Mouse (Mus musculus) intestine, embryonic 16.5 days (tissue): ENCODE data around the gene Kcnj16. TPM values are rescaled to one million over a fixed set of nuclear protein-coding genes. Genes with fewer than 3 reads are reported as not detected.
A peak's percentile ranks its signal among the peaks of the same experiment; 100 is the strongest.

Source experiments
- ATAC-seq: fragments of 200-750 bp; cut with Nextera tagmentation; 2 replicates; pipeline ENCODE4 v1.8.0; 2017; ENCODE audit warnings: moderate TSS enrichment, moderate library complexity
- H3K27ac ChIP-seq: fragments of 300-500 bp; sonication (generic); 2 replicates; pipeline ENCODE4 v1.5.1; 2014; ENCODE audit warnings: mild to moderate bottlenecking, low read length
- H3K27me3 ChIP-seq: fragments of 300-500 bp; sonication (generic); replicated peaks from 2 replicates; pipeline ENCODE4 v1.6.1; 2014; ENCODE audit warnings: low read length, control low read depth, mixed read lengths; ENCODE audit not compliant: control insufficient read depth, insufficient read depth
- H3K36me3 ChIP-seq: fragments of 300-500 bp; sonication (generic); 2 replicates; pipeline ENCODE4 v1.6.1; 2014; ENCODE audit warnings: low read length, control low read depth; ENCODE audit not compliant: control insufficient read depth, insufficient read depth
- H3K4me1 ChIP-seq: fragments of 300-500 bp; sonication (generic); 2 replicates; pipeline ENCODE4 v1.6.1; 2014; ENCODE audit warnings: low read length, control low read depth, mixed read lengths; ENCODE audit not compliant: control insufficient read depth, insufficient read depth
- H3K4me2 ChIP-seq: fragments of 300-500 bp; sonication (generic); 2 replicates; pipeline ENCODE4 v1.6.1; 2014; ENCODE audit warnings: low read depth, low read length, control low read depth
- H3K4me3 ChIP-seq: fragments of 300-500 bp; sonication (generic); 2 replicates; pipeline ENCODE4 v1.5.1; 2014; ENCODE audit warnings: mild to moderate bottlenecking, low read length
- H3K9ac ChIP-seq: fragments of 300-500 bp; sonication (generic); 2 replicates; pipeline ENCODE4 v1.6.1; 2014; ENCODE audit warnings: low read depth, low read length
- H3K9me3 ChIP-seq: fragments of 300-500 bp; sonication (generic); 2 replicates; pipeline ENCODE4 v1.6.1; 2016; ENCODE audit warnings: low read length, control low read depth; ENCODE audit not compliant: control insufficient read depth
- WGBS: fragments of 180-500 bp; shearing (Covaris S2); extraction: QIAGEN DNeasy Blood & Tissue Kit; methylation state at CpG from one replicate; pipeline ENCODE4 v1.1.7; 2014; 5-methylcytosine and 5-hydroxymethylcytosine counted together
- polyA plus RNA-seq: library from polyadenylated mRNA; unstranded; fragments of >200 nt; fragmentation: Nextera tagmentation; extraction: Ambion mirVana; gene quantifications from 2 replicates; pipeline ENCODE4 v1.2.1, GENCODE M21; 2015

Kcnj16 gene
- 0.20 and 0.33 TPM in 2 replicates for polyA plus RNA-seq

DNA sequence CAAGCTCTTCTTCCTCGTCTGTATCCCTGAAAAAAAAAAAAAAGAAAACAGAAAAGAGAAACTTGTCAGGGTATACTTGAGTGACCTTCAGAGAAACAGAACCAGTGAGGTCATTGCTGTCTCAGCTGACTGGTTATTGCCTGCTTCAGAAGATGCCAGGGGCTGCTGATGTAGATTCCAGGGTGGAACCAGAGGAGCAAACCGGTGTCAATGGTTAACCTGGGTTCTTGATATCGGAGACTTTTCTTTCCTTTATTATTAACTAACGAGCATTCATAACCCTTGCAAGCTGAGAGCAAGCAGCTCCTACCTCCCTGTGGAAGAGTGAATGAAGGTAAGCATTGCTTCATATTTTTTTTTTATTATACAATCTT is at the start of gene Kcnj16:
Gene Kcnj16, plus strand, starts transcription at position 272 of the 374 bp plus-strand sequence.
- no peaks in the 10 kb centered on the region for H3K9me3 ChIP-seq

DNA sequence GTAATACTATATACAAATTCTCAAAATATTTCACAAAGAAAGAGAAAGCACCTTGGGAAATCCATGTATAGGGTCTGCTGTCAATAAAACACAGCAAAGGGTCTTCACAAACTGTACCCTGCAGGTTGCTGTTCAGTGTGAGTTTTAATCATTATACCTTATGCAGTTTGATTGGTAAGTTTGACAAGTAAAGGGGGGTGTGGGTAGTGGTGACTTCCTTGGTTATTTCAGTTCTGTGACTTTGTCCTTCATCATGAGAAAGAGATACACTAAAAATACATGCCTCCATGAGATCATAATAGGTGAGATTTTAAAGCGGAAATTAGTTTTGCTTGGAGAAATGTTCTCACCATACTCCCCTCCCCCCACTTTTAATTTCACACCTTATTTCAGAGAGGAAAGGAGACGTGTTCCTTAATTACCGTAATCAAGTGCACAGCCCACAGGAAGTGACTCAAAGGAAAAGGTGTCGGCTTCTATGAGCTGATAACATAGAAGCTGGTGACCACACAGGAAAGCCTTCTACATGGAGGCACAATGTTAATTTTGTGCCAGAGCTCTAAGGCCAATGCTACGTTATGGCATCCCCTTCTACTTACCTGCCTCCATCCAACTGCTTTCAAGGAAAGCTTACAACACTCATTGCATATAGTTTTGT is 48.9 kb upstream of the Kcnj16 start:
- Histone ChIP-seq H3K9ac (no peak overlapping the region), H3K4me3 (no peak overlapping the region), H3K36me3 (no peaks in the 10 kb centered on the region), H3K27me3 (no peaks in the 10 kb centered on the region), H3K4me2 (no peak overlapping the region), H3K4me1 (no peaks in the 10 kb centered on the region), H3K27ac (no peak overlapping the region), H3K9me3 (no peaks in the 10 kb centered on the region)
- no peak for ATAC-seq
- 72% methylated on average over 5 of the region's 5 CpGs for WGBS

More for the DNA sequence above, at the start of gene Kcnj16:
- Histone ChIP-seq H3K36me3 (no peaks in the 10 kb centered on the region), H3K27ac (no peak within 1 kb of the TSS), H3K4me3 (no peak within 1 kb of the TSS), H3K4me2 (no peak within 1 kb of the TSS), H3K9ac (no peak within 1 kb of the TSS), H3K27me3 (no peaks in the 10 kb centered on the region), H3K4me1 (no peaks in the 10 kb centered on the region)
- peak; percentile 93 for ATAC-seq
- 51% methylated on average over 4 of the region's 4 CpGs for WGBS

GRCm38 (mm10) chr11:110935699-110936098 is 32.1 kb upstream of the Kcnj16 start:
- WGBS: 50% methylated on average over 3 of the region's 3 CpGs
- no peak for ATAC-seq
- Histone ChIP-seq H3K4me3 (no peak overlapping the region), H3K9me3 (no peaks in the 10 kb centered on the region), H3K9ac (no peak overlapping the region), H3K27me3 (no peaks in the 10 kb centered on the region), H3K4me2 (no peak overlapping the region), H3K27ac (no peak overlapping the region), H3K4me1 (no peaks in the 10 kb centered on the region), H3K36me3 (no peaks in the 10 kb centered on the region)

- Histone ChIP-seq H3K36me3 (no peaks in the 10 kb centered on the region), H3K4me3 (0 out of 2 replicates have a peak overlapping the region, but pooled peaks have one; percentile 12), H3K27me3 (no peaks in the 10 kb centered on the region), H3K9ac (no peak overlapping the region), H3K4me2 (peak overlapping the region; percentile 39), H3K4me1 (peaks cover 4% of the 10 kb centered on the region; the same call in 1 of the 2 replicates), H3K9me3 (no peaks in the 10 kb centered on the region), H3K27ac (peak overlapping the region; percentile 73)
- WGBS: 13% methylated on average over 3 of the region's 3 CpGs
- ATAC-seq: peak; percentile 82
Observed at GRCm38 (mm10) chr11:110942280-110942679, 25.6 kb upstream of the Kcnj16 start.

GRCm38 (mm10) chr11:110942695-110943135 is 25.1 kb upstream of the Kcnj16 start:
- H3K27ac ChIP-seq: peak overlapping the region; percentile 73
- WGBS: 25% methylated on average over 6 of the region's 6 CpGs
- ATAC-seq: peak; percentile 97

GRCm38 (mm10) chr11:110956665-110957064 is 11.2 kb upstream of the Kcnj16 start:
- H3K36me3 ChIP-seq: no peaks in the 10 kb centered on the region
- no peak for ATAC-seq
- H3K27me3 ChIP-seq: no peaks in the 10 kb centered on the region
- no peak overlapping the region for H3K4me3 ChIP-seq
- no peak overlapping the region for H3K9ac ChIP-seq
- H3K4me1 ChIP-seq: no peaks in the 10 kb centered on the region
- no peaks in the 10 kb centered on the region for H3K9me3 ChIP-seq
- H3K27ac ChIP-seq: no peak overlapping the region
- H3K4me2 ChIP-seq: no peak overlapping the region
- WGBS: 28% methylated on average over 7 of the region's 7 CpGs

More at GRCm38 (mm10) chr11:110942695-110943135, 25.1 kb upstream of the Kcnj16 start:
- Histone ChIP-seq H3K9me3 (no peaks in the 10 kb centered on the region), H3K4me1 (peaks cover 4% of the 10 kb centered on the region; the same call in 1 of the 2 replicates), H3K9ac (no peak overlapping the region), H3K36me3 (no peaks in the 10 kb centered on the region), H3K4me3 (0 out of 2 replicates have a peak overlapping the region, but pooled peaks have one; percentile 12), H3K4me2 (peak overlapping the region; percentile 39), H3K27me3 (no peaks in the 10 kb centered on the region)

DNA sequence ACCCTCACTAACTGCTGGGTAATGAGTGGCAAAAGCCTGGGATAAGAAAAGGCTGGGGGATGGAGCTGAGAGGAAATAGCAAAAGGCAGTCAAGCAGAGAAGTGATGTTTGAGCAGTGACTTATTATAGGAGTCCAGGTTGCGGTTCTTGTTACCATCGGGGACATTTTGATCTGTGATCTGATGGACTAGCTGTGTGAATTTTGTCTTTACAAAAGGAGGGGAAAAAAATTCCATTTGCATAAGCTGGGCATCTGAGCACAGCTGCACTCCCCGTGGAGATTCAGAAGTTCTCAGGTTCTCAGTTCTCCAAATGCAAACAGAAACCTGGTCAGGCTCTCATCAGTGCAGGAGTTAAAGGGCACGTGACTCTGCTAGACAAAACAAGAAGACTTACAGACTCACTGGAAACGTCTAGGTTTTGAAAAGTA is 6.2 kb upstream of the Kcnj16 start:
- H3K4me3 ChIP-seq: no peak overlapping the region
- H3K9me3 ChIP-seq: no peaks in the 10 kb centered on the region
- H3K36me3 ChIP-seq: no peaks in the 10 kb centered on the region
- no peaks in the 10 kb centered on the region for H3K4me1 ChIP-seq
- H3K4me2 ChIP-seq: no peak overlapping the region
- H3K27me3 ChIP-seq: no peaks in the 10 kb centered on the region
- no peak overlapping the region for H3K27ac ChIP-seq
- ATAC-seq: no peak
- H3K9ac ChIP-seq: no peak overlapping the region
- 18% methylated on average over 5 of the region's 5 CpGs for WGBS

DNA sequence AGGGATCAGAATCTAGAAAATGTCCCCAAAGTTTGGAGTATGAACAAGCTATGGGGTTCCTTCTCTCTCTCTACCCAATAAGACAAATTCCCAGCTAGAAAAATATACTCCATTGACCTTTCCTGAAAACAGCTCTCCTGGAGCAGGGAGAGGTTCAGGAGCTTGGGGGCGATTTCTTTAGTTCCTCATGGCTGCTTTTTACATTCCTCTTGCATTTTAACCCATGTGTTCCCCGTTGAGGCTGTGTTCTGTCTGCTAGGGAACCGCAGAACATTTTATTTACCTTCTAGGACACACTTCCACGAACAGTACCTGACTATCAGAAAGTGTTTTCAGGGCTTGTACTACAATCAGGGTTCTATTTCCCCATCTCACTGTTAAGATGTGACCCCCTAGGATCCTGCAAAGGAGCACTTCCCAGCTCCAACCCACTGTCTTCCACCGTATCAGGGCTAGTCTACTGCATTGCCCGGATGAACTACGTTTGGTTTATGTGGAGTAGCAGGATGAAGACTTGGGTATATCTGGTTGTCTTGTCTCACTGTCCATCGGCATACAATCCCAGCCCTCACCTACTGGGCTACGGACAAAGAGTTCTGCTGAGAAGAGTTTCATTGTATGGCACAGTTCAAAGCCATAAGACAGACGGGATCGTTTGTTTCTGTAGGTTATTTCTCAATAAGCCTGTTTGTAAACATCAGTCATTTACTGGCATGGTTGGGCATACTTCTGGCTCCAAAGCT is 643 bp upstream of the Kcnj16 start:
- Histone ChIP-seq H3K4me2 (no peak overlapping the region), H3K27me3 (no peaks in the 10 kb centered on the region), H3K27ac (no peak overlapping the region), H3K9me3 (no peaks in the 10 kb centered on the region), H3K36me3 (no peaks in the 10 kb centered on the region), H3K4me3 (no peak overlapping the region), H3K9ac (no peak overlapping the region), H3K4me1 (no peaks in the 10 kb centered on the region)
- WGBS: 67% methylated on average over 11 of the region's 11 CpGs
- ATAC-seq: 0 out of 2 replicates have a peak, but pooled peaks have one; percentile 13

DNA sequence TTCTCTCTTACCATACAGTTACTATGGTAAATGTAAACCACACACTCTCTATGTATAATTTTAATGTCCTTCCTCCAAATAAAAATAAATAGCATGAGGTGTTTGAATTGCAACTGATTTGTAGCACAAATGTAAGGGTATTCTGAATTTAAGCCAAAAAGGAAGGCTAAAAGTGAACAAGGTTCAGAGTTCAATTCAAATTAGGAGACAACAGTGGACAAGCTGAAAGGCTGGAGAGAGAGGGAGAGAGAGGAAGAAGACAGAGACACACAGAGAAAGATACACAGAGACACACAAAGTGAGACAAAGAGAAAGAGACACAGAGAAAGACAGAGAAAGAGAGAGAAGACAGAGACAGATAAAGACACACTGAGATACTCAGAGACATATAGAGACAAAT is 1.1 kb downstream of the Kcnj16 start:
- H3K9me3 ChIP-seq: no peaks in the 10 kb centered on the region
- H3K27ac ChIP-seq: no peak overlapping the region
- H3K9ac ChIP-seq: no peak overlapping the region
- H3K4me2 ChIP-seq: no peak overlapping the region
- no peaks in the 10 kb centered on the region for H3K36me3 ChIP-seq
- no peak for ATAC-seq
- no peaks in the 10 kb centered on the region for H3K27me3 ChIP-seq
- no peak overlapping the region for H3K4me3 ChIP-seq
- no peaks in the 10 kb centered on the region for H3K4me1 ChIP-seq
